Mouse (Mus musculus) layer of hippocampus, adult 11-12 months (tissue): ENCODE measurements at regions not wholly inside any gene's neighbourhood (a gene's known extent, or its start where the extent isn't known, plus 50 kb on each side); places are given as distances from the start of the nearest gene placed in this dataset.

Experiments used
- DNase-seq: peaks from one replicate; pipeline ENCODE4 v3.0.0; 2022; ENCODE audit warnings: low spot score

GRCm38 (mm10) chr4:135034406-135034805 lies 86.0 kb upstream of the Runx3 start:
- DNase-seq: peak; percentile 44

DNA sequence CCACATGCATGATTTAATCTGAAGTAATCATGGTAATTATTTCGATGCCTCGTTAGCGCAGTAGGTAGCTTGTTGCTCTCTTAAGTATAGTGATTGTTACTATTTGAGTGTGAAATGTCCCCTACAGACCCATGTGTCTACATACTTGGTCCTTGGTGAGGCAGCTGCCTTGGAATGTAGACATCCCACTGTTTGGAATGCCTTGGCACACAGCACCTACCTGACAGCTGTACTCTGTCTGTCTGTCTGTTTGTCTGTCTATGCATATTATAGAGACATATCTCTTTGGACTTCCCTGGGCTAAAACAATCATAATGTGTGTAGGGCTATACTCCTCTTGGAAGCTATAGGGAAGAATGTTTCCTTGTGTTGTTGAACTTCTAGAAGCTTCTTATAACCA lies 83.7 kb upstream of the Runx3 start:
- no peak for DNase-seq

DNA sequence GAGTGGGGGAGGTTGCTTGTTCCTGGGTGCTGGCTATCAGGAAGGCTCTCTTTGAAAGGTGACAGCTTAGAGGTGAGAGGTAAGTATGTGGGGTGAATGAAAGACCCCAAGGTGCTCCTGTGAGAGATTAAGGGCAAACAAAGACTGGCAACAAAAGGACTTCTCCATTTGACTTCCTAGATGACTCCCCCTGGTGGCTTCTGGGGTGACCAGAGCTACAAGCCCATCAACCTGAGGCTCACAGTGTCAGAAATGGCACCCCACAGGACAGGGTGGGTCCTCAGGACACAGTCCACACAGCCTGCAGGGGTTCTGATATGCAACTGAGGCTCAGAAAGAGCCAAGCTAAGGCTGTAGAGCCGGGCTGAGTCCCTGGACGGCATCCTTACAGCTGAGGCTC lies 81.2 kb upstream of the Runx3 start:
- no peak for DNase-seq

GRCm38 (mm10) chr4:135041921-135042320 lies 78.5 kb upstream of the Runx3 start:
- no peak for DNase-seq

DNA sequence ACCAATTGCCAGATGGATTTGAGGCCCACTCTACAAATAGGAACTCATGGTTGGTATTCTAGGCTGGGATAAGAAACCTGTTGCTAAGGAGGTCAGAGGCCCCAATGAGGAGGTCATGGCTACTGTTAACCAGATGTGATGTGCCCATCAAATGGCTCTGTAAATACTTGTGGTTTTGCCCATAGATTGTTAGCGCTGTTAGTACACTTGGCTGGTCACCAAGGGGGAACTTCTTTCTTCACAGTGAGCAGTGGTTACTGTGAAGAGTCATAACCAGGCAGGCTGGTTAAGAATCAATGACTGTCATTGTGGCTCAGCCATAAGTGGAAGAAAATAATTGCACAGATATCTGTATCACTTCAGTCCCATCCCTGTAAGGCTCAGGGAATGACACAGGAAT lies 78.0 kb upstream of the Runx3 start:
- DNase-seq: no peak

DNA sequence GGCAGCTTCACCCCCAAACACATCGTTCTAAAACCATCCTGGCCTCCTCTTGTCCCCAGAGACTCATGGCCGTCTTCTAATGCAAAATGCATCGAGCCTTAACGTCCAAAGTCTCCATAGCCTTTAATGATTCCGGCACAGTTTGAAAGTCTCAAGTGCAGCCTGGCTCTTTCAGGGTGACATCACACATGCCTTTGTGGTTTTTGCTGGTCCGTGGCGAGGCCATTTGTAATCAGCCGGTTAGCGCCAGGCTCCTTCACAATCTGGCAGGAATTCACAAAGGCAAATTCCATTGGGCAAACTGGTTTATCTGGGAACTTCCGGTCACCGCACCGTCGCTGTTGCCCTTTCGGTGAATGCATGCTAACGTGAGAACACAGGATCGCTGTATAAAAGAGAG lies 75.4 kb upstream of the Runx3 start:
- DNase-seq: no peak

DNA sequence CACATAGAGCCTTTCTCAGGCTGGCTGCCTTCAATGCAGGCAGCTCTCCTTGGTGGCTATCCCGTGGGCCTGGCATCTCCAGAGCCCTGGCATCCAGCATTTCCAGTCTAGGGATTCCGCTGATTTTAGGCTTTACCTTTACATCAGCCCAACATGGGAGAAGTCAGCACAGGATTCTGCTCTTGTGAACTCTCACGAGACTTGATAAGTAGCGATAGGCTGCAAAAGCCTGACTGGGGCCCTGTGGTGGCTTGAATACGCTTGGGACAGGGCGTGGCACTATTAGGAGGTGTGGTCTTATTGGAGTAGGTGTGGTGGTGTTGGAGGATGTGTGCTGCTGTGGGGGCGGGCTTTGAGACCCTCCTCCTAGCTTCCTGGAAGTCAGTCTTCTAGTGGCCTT lies 73.8 kb upstream of the Runx3 start:
- no peak for DNase-seq

GRCm38 (mm10) chr4:135047251-135047650 lies 73.2 kb upstream of the Runx3 start:
- no peak for DNase-seq

- no peak for DNase-seq
Measured at GRCm38 (mm10) chr4:135047771-135048170, 72.7 kb upstream of the Runx3 start.

DNA sequence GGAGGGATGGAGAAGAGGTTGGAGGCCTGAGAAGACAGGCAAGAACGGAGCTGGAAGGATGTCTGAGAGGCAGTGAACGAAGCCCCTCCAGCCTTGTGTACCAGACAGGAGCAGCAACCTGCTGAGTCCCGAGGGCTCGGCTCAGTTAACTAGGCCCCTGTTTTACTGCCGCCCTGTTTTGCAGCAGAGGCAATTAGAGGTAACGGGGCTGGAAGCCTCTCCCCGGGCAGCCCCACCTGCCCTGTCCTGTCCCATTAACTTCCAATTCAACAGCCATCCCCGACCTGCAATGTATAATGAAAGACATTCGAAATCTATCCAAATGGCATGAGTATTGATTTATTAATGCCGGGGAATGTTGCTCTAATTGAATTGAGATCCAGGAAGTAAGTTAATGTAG lies 70.5 kb upstream of the Runx3 start:
- DNase-seq: no peak

GRCm38 (mm10) chr4:135051466-135051865 lies 69.0 kb upstream of the Runx3 start:
- DNase-seq: no peak

DNA sequence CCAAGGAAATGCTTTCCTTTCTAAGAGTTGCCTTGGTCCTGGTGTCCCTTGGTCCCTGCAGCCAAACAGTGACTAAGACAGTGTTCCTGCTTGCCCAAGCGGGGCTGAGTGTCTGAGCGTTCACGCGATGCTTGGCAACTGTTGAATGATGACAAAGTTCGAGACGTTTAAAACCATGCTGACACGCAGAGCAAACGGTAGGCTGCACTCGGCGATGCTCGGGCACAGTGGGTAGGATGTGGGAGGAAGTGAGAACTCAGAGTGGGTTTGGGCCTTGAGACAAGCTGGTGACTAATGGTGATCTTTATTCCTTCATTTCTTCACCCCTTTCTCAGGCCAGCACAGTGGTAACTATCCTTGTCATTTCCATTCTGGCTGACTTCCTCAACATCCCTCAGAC lies 66.9 kb upstream of the Runx3 start:
- DNase-seq: no peak

GRCm38 (mm10) chr4:135054353-135054752 lies 66.1 kb upstream of the Runx3 start:
- no peak for DNase-seq

DNA sequence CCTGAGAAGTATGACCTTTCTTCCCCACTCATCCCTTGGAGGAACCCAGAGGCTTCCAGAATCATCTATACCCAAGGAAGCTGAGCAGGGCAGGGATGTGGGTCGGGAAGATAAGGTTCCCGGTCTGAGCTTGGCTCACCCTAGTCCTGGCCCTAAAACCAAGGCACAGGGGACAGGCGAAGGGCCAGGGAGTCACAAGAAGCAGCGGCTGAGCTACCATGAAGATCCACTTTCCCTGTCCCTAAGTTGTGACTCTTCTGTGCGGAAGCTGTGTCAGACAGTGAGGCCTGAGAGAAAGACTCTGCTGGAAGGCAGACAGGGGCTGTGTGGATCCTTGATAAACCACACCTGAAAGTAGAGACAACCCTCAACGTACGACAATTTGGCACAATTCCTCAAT lies 64.1 kb upstream of the Runx3 start:
- DNase-seq: no peak

DNA sequence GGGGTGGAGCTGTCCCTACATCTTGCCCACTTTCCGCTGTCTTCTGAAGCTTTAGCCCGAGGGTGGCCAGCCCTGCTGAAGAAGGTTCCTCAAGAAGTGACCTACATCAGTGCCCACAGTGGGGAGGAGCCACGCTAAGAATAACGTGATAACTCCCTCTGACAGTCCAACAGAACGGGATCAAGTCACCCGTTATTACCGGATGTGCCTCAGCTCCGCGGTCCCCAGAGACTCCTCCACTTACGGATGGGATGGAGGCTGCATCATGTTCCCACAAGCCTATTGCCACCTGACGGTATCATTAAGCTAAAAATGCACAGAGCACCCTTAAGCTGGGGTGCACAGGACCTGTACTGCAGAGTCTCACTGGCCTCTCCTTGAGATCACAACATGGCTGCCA lies 63.2 kb upstream of the Runx3 start:
- DNase-seq: no peak

DNA sequence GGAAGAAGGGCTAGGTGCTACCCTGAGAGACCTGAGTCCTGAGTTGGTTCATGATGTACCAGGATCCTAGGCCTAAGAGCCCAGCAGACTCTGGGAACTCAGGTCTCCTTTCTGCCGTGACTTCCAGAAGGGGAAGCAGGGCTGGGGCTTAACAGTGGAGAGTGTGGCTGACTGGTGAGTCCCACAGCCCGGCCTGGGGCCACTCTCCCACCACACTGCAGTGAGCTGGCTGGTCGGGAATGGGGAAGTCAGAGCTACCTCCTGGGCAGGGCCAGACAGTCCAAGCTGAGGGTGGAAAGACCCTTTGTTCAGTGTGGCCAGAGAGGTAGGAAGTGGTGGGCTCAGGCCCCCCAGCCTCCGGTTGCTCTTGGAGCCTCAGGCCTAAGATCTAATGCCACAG lies 61.6 kb upstream of the Runx3 start:
- no peak for DNase-seq

DNA sequence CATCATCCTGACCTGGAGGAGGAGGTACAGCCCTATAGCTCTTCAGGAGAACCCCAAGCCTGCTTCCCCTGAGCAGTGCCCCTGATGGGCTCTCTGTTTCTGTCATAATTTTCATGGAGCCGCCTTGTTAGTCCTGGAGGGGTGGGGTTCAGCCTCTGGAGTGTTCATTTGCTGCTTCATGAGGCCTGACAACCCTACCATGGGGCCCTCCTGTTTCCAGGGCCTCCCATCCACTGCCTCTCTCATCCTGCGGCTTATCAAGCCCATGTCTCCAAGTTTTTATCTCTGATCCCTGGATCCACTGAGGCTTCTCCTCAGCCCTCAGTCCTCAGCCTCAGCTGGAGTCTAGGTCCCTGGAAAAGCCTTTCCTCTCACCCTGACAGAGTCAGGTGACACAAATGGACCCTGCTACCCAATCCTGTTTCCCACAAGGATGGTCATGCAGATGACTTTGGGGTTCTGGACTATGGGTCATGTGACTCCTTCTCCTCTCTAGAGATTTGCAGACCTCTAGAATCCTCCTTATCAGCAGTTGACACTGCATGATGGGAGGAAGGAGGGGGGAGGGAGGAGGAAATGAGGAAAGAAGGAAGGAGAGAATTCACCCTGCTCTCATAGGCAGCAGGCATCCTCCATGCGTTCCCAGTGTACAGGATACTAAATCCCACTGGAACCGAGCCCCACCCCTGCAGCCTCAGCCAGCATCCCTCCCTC lies 59.3 kb upstream of the Runx3 start:
- DNase-seq: no peak

- DNase-seq: peak; percentile 82
Measured at GRCm38 (mm10) chr4:135066766-135067479, 53.5 kb upstream of the Runx3 start.

- no peak for DNase-seq
Measured at GRCm38 (mm10) chr4:135067805-135068204, 52.6 kb upstream of the Runx3 start.

DNA sequence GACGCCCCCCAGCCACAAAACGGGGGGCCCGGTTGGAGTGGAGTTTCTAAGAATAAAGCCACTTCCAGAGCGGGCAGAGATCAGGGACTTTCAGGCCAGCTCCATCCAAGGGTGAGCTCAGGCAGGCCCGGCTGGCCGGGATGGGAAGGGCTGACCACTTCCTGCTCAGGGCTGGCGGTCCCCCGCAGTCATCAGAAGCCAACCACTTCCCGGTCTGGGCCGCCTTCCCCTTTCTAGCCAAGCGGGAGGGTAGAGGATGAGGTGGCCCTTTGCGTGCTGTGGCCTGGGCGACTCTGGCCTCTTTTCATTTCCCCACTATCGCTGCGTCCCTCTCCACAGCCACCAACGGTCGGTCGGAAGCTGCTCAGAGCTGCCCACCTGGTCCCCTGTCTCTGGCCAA lies 50.6 kb upstream of the Runx3 start:
- DNase-seq: peak; percentile 41
